Mouse (Mus musculus) megakaryocyte, adult 5-6 weeks (primary cell): ENCODE results near the gene Ccdc88c. TPM values are rescaled to one million over a fixed set of nuclear protein-coding genes. Genes with fewer than 3 reads are reported as not detected.

Experiments used
- ATAC-seq: 2 replicates; pipeline ENCODE4 v1.8.0; 2016; ENCODE audit warnings: mild to moderate bottlenecking, inconsistent platforms; ENCODE audit not compliant: poor library complexity, severe bottlenecking
- total RNA-seq, 2 experiments: library from RNA; stranded (forward) in 1 of 2; stranded (reverse) in 1 of 2; fragments of 153-499, 151-499 nt in 1 of 2; fragments of 221-1000, 200-1000 nt in 1 of 2; gene quantifications; 2 replicates each; pipeline versions ENCODE4 v1.2.3 to v1.2.4; 2015 to 2017

The Ccdc88c gene
- total RNA-seq, 2 experiments from 2014 or later, result 71.7 to 195 TPM

DNA sequence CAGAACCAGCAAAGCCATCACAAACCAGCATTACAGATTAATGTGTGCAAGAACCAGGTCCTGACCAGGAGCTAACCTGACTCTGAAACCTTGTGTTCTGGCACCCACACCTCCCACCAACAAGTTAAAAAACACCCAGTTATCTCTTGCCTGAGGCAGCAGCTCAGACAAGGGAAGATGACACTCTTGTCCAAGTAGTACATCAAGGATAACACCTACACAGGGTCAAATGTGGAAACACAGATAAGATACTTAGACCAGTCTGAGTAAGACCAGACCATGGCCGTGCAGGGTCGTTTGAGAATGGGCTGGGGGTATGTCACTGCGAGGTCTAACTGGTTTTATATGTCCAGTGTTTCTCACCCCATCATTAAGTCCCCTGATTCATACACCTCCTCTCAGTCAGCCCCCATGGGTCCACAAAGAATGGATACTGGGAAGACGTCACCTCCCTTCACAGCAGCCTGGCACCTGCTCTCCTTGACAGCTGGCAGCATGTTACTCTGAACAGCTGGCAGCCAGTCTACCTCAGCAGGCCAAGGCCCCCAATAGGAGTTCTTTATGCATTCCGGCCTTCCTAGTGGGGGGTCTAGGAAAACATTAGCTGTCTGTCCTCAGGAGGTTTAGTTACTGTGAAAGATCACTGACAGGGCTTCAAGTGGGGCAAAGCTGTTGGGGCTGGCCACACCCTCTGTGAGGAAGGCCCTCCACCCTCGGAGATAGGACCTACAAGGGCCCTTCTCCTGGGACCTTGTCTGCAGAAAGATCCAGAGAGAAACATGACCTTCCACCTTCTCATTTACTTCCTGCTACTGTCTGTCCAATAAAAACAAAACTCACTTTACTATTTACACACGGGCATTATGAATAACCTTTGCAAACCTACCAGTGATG lies 29.5 kb downstream of the Ccdc88c start:
- ATAC-seq, result no peak

DNA sequence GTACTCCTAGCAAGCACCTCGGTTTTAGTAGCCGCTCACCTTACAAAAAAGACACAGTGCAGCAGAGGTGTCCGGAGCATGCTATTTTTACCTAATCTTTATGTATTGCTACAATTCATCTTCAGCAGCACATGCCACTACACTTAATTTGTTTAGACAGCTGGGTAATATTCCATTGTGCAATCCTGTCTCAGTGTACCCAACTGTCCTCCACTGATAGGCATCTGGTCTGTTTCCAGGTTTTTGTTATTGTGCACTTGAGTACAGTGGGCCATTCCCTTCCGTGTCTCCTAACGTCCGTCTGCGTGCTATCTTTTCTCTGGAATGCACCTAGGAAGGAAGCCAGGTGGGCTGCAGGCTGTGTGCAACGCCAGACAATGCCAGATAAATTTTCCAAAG lies 30.3 kb downstream of the Ccdc88c start:
- no peak for ATAC-seq

GRCm38 (mm10) chr12:100997830-100998563 lies 30.9 kb downstream of the Ccdc88c start:
- no peak for ATAC-seq

GRCm38 (mm10) chr12:100996378-100996898 lies 32.4 kb downstream of the Ccdc88c start:
- ATAC-seq, result peak; percentile 59

DNA sequence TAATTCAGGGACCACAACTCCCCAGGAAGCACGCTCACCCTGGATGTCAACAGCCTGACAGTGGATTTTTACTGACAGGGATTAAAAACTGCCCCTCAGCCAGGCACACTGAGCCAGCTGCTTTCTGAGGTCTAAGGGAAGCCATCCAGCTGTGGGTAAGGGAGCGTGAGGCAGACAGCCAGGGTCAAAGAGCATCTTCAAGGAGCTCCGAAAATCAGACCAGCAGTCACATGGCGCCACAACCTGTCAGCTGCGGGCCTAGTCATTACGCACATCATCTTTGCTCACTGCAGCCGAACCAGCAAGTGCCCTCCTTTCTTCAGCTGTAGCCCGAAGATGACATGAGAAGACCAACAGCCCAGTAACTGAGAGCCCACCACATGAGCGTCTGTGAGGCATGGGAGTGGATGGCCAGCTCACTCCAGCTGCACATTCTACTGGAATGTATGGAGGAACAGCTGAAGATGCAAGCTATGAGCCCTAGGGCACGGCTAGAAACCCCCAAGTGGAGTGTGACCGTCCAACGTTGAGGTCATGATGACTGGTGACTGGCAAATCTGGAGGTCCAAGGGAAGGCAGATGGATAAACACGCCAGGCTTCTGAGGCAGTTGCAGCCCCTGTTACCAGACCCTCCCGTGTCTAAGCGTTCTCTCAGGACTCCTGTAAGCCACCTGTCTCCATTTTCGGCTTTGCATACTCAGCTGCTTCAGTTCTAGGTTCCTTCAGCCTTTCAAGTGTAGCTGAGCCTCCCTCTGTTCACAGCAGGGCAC lies 33.1 kb downstream of the Ccdc88c start:
- no peak for ATAC-seq

DNA sequence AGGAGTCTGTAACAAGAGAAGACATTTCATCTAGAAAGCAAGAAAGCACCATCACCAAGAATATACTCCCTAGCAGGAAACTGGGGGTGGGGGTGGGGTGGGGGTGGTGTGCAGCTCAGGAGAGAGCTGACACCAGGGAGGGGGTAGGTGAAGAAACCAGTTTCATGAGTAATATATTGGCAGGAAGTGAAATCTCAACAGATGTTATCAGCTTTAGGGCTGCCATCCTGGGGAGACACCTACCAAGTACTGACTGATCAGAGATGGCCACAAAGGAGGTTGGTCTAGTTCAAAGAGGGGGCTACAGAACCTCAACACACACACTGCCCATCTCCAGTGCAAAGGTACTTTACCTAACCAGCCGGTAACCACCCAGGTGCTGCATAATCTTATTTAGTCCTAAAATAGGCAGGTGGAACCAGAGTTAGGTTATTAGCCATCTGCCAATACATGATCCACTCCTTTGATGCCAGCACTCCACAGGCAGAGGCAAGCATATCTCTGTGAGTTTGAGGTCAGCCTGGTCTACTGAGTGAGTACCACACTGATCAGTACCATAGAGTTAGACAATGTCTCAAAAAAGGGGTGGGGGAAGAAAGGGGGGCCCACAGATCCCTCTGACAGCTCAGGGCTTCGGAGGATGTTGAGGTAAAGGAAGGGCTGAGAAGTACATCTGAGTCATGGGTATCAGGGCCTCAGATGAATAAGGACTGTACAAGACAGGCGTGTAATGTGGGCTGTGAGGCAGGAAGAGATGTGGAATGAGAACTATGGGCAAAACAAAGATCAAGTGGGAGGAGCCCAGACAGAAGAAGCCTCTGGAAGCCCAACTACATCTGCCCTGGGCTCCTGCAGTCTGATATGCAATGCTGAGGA lies 34.5 kb downstream of the Ccdc88c start:
- ATAC-seq, result peak; percentile 36

DNA sequence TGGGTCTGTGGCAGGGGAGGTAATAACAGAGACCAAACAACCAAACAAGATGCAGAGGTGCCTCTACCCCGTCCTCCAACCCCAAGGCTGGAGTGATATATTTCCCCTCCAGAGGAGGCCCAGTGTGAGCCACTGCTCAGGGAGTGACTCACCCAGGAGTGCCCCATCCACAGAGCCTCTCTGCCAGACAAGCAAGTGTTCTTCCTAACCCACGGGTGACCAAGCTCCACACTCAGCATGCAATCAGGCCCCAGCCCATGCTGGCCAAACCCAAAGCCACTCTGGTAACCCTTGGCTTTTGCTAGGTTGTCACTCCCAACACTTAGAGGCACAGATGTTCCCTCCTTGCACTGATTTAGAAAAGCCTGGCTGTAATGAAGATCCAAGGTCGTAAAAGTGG lies 35.7 kb downstream of the Ccdc88c start:
- ATAC-seq, result no peak

GRCm38 (mm10) chr12:100992505-100992904 lies 36.4 kb downstream of the Ccdc88c start:
- no peak for ATAC-seq

- ATAC-seq, result no peak
Measured at GRCm38 (mm10) chr12:100991119-100991518, 37.7 kb downstream of the Ccdc88c start.

- ATAC-seq, result no peak
Measured at GRCm38 (mm10) chr12:100990291-100990690, 38.6 kb downstream of the Ccdc88c start.

GRCm38 (mm10) chr12:100989780-100990288 lies 39.0 kb downstream of the Ccdc88c start:
- ATAC-seq, result peak; percentile 36

GRCm38 (mm10) chr12:100988324-100989130 lies 40.3 kb downstream of the Ccdc88c start:
- no peak for ATAC-seq

DNA sequence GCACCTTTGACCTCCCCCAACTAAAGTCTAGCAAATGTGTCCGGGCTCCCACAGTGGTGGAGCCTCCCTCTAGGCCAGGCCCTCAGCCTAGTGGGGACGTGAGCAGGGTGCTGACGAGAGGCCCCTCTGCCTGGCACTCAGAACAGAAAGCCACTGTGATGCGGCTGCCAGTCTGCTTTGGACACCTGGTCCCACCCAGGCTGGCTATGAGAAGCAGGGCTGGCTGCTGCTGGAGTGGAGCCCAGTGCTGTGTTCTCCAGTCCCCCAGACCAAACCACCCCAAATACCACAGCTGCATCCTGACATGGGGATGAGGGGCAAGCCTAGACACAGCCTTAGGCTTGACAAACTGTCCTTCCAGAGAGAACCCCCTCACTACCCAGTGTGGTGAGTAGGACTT lies 42.4 kb downstream of the Ccdc88c start:
- ATAC-seq, result no peak

DNA sequence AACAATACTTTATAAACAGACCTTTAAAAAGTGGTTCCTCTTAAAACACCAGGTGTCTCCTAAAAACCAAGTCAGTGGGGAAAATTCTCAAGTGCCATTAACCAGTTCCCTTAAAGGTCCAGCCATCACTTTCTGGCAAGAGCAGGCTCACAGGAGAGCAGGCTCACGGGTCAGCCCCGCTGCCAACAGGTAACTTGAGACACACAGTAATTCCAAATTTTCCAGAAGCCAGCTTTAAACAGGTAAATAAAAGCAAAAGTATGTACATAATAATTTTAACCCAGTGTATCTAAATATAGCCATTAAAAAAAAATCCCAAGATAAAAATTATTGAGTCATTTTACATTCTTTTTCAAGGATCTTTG lies 43.1 kb downstream of the Ccdc88c start:
- ATAC-seq, result no peak

DNA sequence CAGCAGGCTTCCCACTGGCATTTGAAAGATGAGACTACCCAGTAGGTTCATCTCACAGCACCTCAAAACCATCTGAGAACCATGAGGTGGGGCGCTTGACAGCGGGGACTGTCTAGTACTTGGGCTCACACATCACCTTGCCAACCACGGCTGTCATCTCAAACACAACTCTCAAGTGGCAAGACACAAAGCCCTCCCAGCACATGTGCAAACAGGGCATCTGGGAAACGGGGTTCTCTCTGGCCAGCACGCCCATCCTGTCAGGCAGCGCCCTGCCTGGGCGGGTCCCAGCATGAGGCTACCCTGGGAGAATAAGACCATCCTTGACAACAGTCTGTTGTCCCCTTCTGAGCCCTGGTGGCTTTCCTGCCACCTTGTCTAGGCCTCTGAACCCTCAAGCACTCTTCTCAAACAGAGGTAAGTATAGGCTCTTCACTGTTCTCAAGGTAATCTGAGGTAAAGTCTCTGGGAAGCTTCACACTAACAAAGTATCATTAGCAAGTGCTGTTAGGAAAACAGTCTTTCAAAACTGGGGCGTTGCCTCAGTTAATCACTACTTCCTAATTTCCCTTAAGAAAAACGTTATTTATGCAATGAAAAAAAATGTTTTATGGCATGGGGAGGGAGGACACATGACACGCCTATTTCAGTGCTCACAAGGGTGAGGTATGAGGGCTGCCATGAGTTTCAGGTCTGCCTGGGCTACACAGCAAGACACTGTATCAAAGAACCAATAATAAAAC lies 43.6 kb downstream of the Ccdc88c start:
- peak; percentile 57 for ATAC-seq

- peak; percentile 34 for ATAC-seq
Measured at GRCm38 (mm10) chr12:100983565-100983964, 45.3 kb downstream of the Ccdc88c start.

GRCm38 (mm10) chr12:100982217-100982616 lies 46.6 kb downstream of the Ccdc88c start:
- ATAC-seq, result no peak

DNA sequence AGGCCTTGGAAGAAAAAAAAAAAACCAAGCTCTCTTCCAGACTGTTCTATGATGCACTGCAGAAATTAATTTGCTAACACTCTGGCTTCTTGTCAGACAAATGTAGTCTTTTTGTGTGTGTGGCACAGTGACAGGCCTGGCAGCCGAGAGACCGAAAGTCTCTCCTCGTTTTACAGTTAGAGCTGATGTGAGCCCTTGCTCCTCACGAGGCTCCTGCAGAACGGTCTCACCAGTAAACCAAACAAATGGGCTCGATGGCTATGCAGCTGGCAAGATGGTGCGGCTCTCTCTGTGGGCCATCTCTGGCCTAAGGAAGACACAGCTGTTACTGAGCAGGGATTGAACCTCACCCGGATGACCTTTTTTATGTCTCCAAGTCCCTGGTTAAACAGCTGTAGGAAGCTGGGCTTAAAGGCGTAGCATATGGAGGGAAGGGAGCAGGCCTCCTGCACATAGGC lies 48.3 kb downstream of the Ccdc88c start:
- ATAC-seq, result no peak
